Mouse (Mus musculus): ENCODE data around the gene Itsn2. TPM values are rescaled to one million over a fixed set of nuclear protein-coding genes. Genes with fewer than 3 reads are reported as not detected.
"Not testable (repeated sequence)": the region's sequence is repeated elsewhere in the genome, so short reads cannot be mapped to it uniquely, and the experiment has no call there.

The Itsn2 gene
- polyA plus RNA-seq (2016; fragmentation: Nextera tagmentation; extraction: Ambion mirVana) = 34.3 and 35.4 TPM in 2 replicates

DNA sequence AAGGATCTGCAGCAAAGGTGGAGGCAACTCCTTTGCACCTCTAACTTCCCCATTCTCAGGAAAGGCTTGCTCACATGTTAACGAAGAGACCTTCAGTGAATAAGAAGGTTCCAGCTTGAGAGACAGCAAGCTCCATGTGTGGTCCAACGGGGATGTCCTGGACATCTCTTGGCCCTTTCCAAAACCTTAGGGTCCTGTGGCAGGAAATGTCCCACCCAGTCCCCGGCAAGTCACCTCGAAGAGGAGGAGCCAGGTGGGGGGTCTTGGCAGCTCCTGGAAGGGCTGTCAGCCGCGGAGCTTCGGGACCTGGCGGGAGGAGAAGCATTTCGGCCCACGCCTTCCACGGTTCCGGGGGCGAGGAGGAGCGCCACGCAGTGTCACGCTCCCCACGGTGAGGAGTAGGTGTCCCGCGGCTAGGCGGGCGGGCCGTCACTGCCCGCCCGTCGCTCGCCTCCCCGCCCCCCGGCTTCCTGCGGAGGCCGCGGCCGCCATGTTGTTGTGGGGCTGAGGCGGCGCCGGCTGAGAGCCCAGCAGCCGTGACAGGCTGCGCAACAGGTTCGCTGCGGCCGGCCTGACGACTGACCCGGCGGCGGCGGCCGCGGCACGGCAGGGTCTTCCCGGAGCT is at the start of gene Itsn2, which contains the start of gene Gm3625:
Itsn2 (plus strand) TSS at position 98 of the 625 bp plus-strand sequence.
Gm3625 (minus strand) TSS at position 387 of the 625 bp plus-strand sequence.
- H3K27ac ChIP-seq = peak within 1 kb of the TSS; percentile 90
- under 1% methylated on average over 36 of the region's 49 CpGs for WGBS (ENCODE audit: insufficient replicate concordance)
- peak within 1 kb of the TSS; percentile 92 for H3K4me3 ChIP-seq

GRCm38 (mm10) chr12:4544400-4544919 is 48.0 kb upstream of the Itsn2 start:
- H3K4me2 ChIP-seq = no peak overlapping the region
- peaks cover 4% of the 10 kb centered on the region for H3K27me3 ChIP-seq (replicated peaks)
- WGBS (ENCODE audit: insufficient replicate concordance) = 72% methylated on average over 5 of the region's 5 CpGs
- H3K4me3 ChIP-seq = no peak overlapping the region
- no peaks in the 10 kb centered on the region for H3K36me3 ChIP-seq
- H3K27ac ChIP-seq = no peak overlapping the region
- no peaks in the 10 kb centered on the region for H3K4me1 ChIP-seq
- no peaks in the 10 kb centered on the region for H3K9me3 ChIP-seq (replicated peaks)
- no peak overlapping the region for H3K9ac ChIP-seq
- no peak for ATAC-seq

More for the DNA sequence above, at the start of gene Itsn2, which contains the start of gene Gm3625:
- peaks cover 3% of the 10 kb centered on the region; the same call in 1 of the 2 replicates for H3K36me3 ChIP-seq
- H3K9ac ChIP-seq = peak within 1 kb of the TSS; percentile 92
- no peaks in the 10 kb centered on the region for H3K27me3 ChIP-seq (replicated peaks)
- H3K9me3 ChIP-seq (replicated peaks) = no peaks in the 10 kb centered on the region
- H3K4me1 ChIP-seq = peaks cover 33% of the 10 kb centered on the region
- H3K4me2 ChIP-seq = peak within 1 kb of the TSS; percentile 93
- ATAC-seq = peak; percentile 90

DNA sequence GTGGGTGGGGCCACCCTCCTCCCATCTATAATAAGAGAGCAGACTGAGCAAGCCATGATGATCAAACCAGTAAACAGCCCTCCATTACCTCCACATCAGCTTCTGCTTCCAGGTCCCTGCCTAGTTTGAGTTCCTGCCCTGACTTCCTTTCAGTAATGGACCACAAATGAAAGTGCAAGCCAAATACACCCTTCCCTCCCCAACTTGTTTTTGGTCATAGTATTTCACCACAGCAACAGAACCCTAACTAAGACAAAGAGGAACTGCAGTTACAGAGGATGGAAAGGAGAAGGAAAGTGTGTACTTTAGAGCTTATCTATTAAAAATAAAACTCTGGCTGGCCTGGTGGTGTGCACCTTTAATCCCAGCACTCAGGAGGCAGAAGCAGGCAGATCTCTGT is 47.0 kb upstream of the Itsn2 start:
- H3K9me3 ChIP-seq (replicated peaks) = no peaks in the 10 kb centered on the region
- H3K4me3 ChIP-seq = no peak overlapping the region
- no peak overlapping the region for H3K9ac ChIP-seq
- peaks cover 10% of the 10 kb centered on the region for H3K27me3 ChIP-seq (replicated peaks)
- no peaks in the 10 kb centered on the region for H3K36me3 ChIP-seq
- no peak for ATAC-seq
- no peaks in the 10 kb centered on the region for H3K4me1 ChIP-seq
- no peak overlapping the region for H3K27ac ChIP-seq
- no peak overlapping the region for H3K4me2 ChIP-seq

DNA sequence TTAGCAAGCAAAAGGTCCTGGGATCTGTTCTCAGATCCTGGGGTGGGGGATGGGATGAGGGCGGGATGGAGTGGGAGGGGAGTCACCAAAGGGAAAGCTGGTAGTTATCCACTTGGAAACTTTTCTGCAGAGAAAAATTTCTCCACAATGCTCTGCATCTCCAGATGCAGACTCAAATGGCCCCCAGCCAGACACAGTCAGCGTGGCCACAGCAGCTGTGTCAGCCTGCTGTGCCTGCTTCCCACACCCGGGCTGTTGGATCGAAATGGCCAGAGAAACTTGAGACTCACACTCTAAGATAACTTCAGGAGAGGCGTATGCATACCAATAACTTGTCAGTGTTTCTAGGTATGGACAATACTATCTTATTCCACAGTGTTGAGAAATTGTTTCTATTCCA is 45.9 kb upstream of the Itsn2 start:
- 75% methylated on average over 5 of the region's 5 CpGs for WGBS (ENCODE audit: insufficient replicate concordance)
- no peak overlapping the region for H3K4me3 ChIP-seq
- H3K4me2 ChIP-seq = no peak overlapping the region
- no peak overlapping the region for H3K9ac ChIP-seq
- no peaks in the 10 kb centered on the region for H3K36me3 ChIP-seq
- H3K27ac ChIP-seq = no peak overlapping the region
- H3K27me3 ChIP-seq (replicated peaks) = peaks cover 11% of the 10 kb centered on the region
- H3K9me3 ChIP-seq (replicated peaks) = no peaks in the 10 kb centered on the region
- no peak for ATAC-seq
- H3K4me1 ChIP-seq = no peaks in the 10 kb centered on the region

DNA sequence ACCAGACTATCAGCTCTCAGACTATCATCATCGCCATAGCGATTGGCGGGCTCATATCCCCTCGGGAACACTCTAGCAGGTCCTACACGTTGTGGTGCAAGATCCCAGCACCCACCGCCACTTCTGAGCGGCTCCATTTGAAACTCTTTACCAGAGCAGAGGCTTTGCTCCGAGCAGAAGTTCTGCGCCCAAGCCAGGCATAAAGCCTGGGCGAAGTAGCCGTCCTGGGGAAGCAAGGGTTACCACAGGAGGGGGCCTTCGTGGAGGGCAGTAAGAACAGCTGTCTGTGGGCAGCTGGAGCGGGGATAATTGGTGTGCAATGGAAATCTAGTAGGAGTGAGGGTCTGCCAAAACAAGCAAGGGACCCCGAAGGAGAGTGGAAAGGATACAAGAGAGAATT is 44.9 kb upstream of the Itsn2 start:
- WGBS (ENCODE audit: insufficient replicate concordance) = 63% methylated on average over 14 of the region's 14 CpGs
- no peak overlapping the region for H3K9ac ChIP-seq

GRCm38 (mm10) chr12:4548053-4549013 is 44.1 kb upstream of the Itsn2 start:
- ATAC-seq = no peak; the same call in 1 of the 2 replicates
- WGBS (ENCODE audit: insufficient replicate concordance) = 20% methylated on average over 18 of the region's 18 CpGs

More for the DNA sequence above, 44.9 kb upstream of the Itsn2 start:
- Histone ChIP-seq H3K36me3 (no peaks in the 10 kb centered on the region), H3K4me3 (no peak overlapping the region), H3K4me1 (0 out of 2 replicates have a peak, but pooled peaks cover 3% of the 10 kb centered on the region), H3K27me3 (replicated peaks) (peaks cover 17% of the 10 kb centered on the region), H3K4me2 (no peak overlapping the region), H3K27ac (no peak overlapping the region), H3K9me3 (replicated peaks) (no peaks in the 10 kb centered on the region)
- ATAC-seq = no peak

DNA sequence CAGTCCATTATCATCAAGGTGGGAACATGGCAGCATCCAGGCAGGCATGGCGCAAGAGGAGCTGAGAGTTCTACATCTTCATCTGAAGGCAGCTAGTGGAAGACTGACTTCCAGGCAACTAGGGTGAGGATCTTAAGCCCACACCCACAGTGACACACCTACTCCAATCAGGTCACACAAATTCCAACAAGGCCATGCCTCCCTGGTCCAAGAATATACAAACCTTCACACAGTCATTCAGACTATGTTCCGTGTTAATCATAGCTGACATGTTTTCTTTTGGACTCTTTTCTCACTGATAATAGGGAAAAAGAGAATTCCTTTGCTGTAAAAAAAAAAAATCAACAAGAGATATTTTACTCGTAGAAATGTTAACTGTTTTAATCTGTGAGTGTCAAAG is 38.7 kb upstream of the Itsn2 start:
- H3K9me3 ChIP-seq (replicated peaks); H3K4me1 ChIP-seq; H3K4me3 ChIP-seq; ATAC-seq; H3K27ac ChIP-seq; H3K36me3 ChIP-seq; H3K9ac ChIP-seq; H3K4me2 ChIP-seq: not testable (repeated sequence)
- WGBS (ENCODE audit: insufficient replicate concordance) = 64% methylated on average over 3 of the region's 3 CpGs
- peaks cover 17% of the 10 kb centered on the region for H3K27me3 ChIP-seq (replicated peaks)

More at GRCm38 (mm10) chr12:4548053-4549013, 44.1 kb upstream of the Itsn2 start:
- peak overlapping the region; percentile 43 for H3K4me2 ChIP-seq
- H3K4me3 ChIP-seq = no peak overlapping the region
- no peak overlapping the region for H3K27ac ChIP-seq
- H3K9me3 ChIP-seq (replicated peaks) = no peaks in the 10 kb centered on the region
- no peaks in the 10 kb centered on the region for H3K36me3 ChIP-seq
- H3K9ac ChIP-seq = no peak overlapping the region
- H3K4me1 ChIP-seq = 0 out of 2 replicates have a peak, but pooled peaks cover 3% of the 10 kb centered on the region
- H3K27me3 ChIP-seq (replicated peaks) = peaks cover 17% of the 10 kb centered on the region

DNA sequence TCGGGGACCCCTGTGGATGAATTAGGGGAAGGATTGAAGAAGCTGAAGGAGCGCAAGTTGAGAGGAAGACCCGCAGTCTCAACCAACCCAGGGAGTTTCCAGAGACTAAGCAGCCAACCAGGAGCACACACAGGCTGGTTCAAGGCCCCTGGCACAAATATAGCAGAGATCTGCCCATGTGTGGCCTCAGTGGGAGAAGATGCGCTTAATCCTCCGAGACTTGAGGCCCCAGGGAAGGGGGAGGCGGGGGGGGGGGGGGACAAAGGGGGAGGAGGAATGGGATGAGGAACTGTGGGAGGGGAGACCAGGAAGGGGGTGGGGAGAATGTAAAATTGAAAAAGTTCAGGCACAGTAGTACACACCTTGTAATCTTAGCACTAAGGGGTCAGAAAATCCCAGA is 37.0 kb upstream of the Itsn2 start:
- no peak overlapping the region for H3K9ac ChIP-seq
- no peaks in the 10 kb centered on the region for H3K9me3 ChIP-seq (replicated peaks)
- H3K27ac ChIP-seq = no peak overlapping the region
- WGBS (ENCODE audit: insufficient replicate concordance) = 55% methylated on average over 6 of the region's 6 CpGs
- peaks cover 6% of the 10 kb centered on the region; the same call in 1 of the 2 replicates for H3K27me3 ChIP-seq (replicated peaks)
- no peak overlapping the region for H3K4me2 ChIP-seq
- H3K4me3 ChIP-seq = no peak overlapping the region
- H3K36me3 ChIP-seq = no peaks in the 10 kb centered on the region
- no peak for ATAC-seq
- 0 out of 2 replicates have a peak, but pooled peaks cover 3% of the 10 kb centered on the region for H3K4me1 ChIP-seq

- Histone ChIP-seq H3K4me3 (no peak overlapping the region), H3K36me3 (no peaks in the 10 kb centered on the region), H3K27me3 (replicated peaks) (peaks cover 1% of the 10 kb centered on the region; the same call in 1 of the 2 replicates), H3K27ac (no peak overlapping the region), H3K4me2 (no peak overlapping the region), H3K9me3 (replicated peaks) (no peaks in the 10 kb centered on the region), H3K4me1 (0 out of 2 replicates have a peak, but pooled peaks cover under 1% of the 10 kb centered on the region), H3K9ac (no peak overlapping the region)
- no peak for ATAC-seq
- 69% methylated on average over 9 of the region's 9 CpGs for WGBS (ENCODE audit: insufficient replicate concordance)
Measured at GRCm38 (mm10) chr12:4556891-4557290, 35.5 kb upstream of the Itsn2 start.

DNA sequence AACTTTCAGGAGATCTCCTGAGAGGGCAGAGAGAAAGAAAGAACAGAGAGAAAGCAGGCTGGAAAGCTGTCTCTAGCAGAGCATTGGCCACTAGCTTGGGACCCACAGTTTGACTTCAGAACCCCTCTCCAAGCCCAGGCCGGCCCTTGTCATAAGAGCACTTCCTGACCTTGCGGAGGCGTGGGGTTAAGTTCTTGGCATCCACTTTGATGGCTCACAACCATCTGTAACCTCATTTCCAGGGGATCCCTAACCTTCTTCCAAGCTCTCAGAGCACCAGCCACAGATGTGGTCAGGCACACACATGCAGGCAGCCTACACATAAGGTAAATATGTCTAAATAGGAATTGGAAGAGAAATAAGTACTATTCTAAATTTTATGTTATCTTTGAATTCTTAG is 35.0 kb upstream of the Itsn2 start:
- H3K4me2 ChIP-seq = no peak overlapping the region
- H3K4me3 ChIP-seq = no peak overlapping the region
- no peaks in the 10 kb centered on the region for H3K9me3 ChIP-seq (replicated peaks)
- H3K27me3 ChIP-seq (replicated peaks) = no peaks in the 10 kb centered on the region
- WGBS (ENCODE audit: insufficient replicate concordance) = 54% methylated on average over 3 of the region's 3 CpGs
- H3K27ac ChIP-seq = no peak overlapping the region
- ATAC-seq = no peak
- no peaks in the 10 kb centered on the region for H3K36me3 ChIP-seq
- H3K4me1 ChIP-seq = no peaks in the 10 kb centered on the region
- H3K9ac ChIP-seq = no peak overlapping the region

GRCm38 (mm10) chr12:4558013-4558412 is 34.4 kb upstream of the Itsn2 start:
- ATAC-seq = no peak
- no peak overlapping the region for H3K4me2 ChIP-seq
- H3K9me3 ChIP-seq (replicated peaks) = no peaks in the 10 kb centered on the region
- H3K27ac ChIP-seq = no peak overlapping the region
- H3K27me3 ChIP-seq (replicated peaks) = no peaks in the 10 kb centered on the region
- H3K4me3 ChIP-seq = no peak overlapping the region
- H3K36me3 ChIP-seq = no peaks in the 10 kb centered on the region
- no peaks in the 10 kb centered on the region for H3K4me1 ChIP-seq
- WGBS (ENCODE audit: insufficient replicate concordance) = 78% methylated on average over 3 of the region's 3 CpGs
- H3K9ac ChIP-seq = no peak overlapping the region
